Mouse (Mus musculus): ENCODE measurements at regions not wholly inside any gene's neighbourhood (a gene's known extent, or its start where the extent isn't known, plus 50 kb on each side); places are given as distances from the start of the nearest gene placed in this dataset.

- no peak overlapping the region for H3K27ac ChIP-seq (ENCODE audit: insufficient read depth, low read length)
- no peaks in the 10 kb centered on the region for H3K9me3 ChIP-seq (replicated peaks; ENCODE audit: control insufficient read depth, insufficient read depth, low read length, poor library complexity, severe bottlenecking)
- H3K36me3 ChIP-seq (ENCODE audit: control insufficient read depth, insufficient read depth, low read length, poor library complexity, severe bottlenecking) = no peaks in the 10 kb centered on the region
- H3K9ac ChIP-seq (ENCODE audit: low read depth, poor library complexity, severe bottlenecking) = no peak overlapping the region
- no peak overlapping the region for H3K4me3 ChIP-seq (ENCODE audit: low read depth, low read length)
- H3K27me3 ChIP-seq (ENCODE audit: control insufficient read depth, insufficient read depth, low read length, poor library complexity, severe bottlenecking) = no peaks in the 10 kb centered on the region
- no peaks in the 10 kb centered on the region for H3K4me1 ChIP-seq (ENCODE audit: control insufficient read depth, insufficient read depth, low read length)
- TF ChIP-seq EP300 (IDR thresholded peaks at IDR 0.05; ENCODE audit: insufficient read depth, low read depth, low read length) = no peak
- no peak for TF ChIP-seq CTCF (IDR thresholded peaks at IDR 0.05; ENCODE audit: low read depth, low read length)
- no peak for TF ChIP-seq POLR2A (IDR thresholded peaks at IDR 0.05; ENCODE audit: insufficient read depth, low read length)
Observed at GRCm38 (mm10) chr12:54460135-54460523, 196.2 kb downstream of the Sptssa start.

- TF ChIP-seq POLR2A (IDR thresholded peaks at IDR 0.05; ENCODE audit: insufficient read depth, low read length) (no peak), CTCF (IDR thresholded peaks at IDR 0.05; ENCODE audit: low read depth, low read length) (no peak), EP300 (IDR thresholded peaks at IDR 0.05; ENCODE audit: insufficient read depth, low read depth, low read length) (no peak)
- H3K9ac ChIP-seq (ENCODE audit: low read depth, poor library complexity, severe bottlenecking) = no peak overlapping the region
Observed at GRCm38 (mm10) chr12:54459462-54460134, 196.8 kb downstream of the Sptssa start.

GRCm38 (mm10) chr12:54456731-54457130, 199.6 kb downstream of the Sptssa start:
- Histone ChIP-seq H3K9me3 (replicated peaks; ENCODE audit: control insufficient read depth, insufficient read depth, low read length, poor library complexity, severe bottlenecking) (no peaks in the 10 kb centered on the region), H3K36me3 (ENCODE audit: control insufficient read depth, insufficient read depth, low read length, poor library complexity, severe bottlenecking) (no peaks in the 10 kb centered on the region), H3K4me1 (ENCODE audit: control insufficient read depth, insufficient read depth, low read length) (no peaks in the 10 kb centered on the region), H3K27ac (ENCODE audit: insufficient read depth, low read length) (no peak overlapping the region), H3K9ac (ENCODE audit: low read depth, poor library complexity, severe bottlenecking) (no peak overlapping the region), H3K4me3 (ENCODE audit: low read depth, low read length) (no peak overlapping the region), H3K27me3 (ENCODE audit: control insufficient read depth, insufficient read depth, low read length, poor library complexity, severe bottlenecking) (no peaks in the 10 kb centered on the region)
- TF ChIP-seq EP300 (IDR thresholded peaks at IDR 0.05; ENCODE audit: insufficient read depth, low read depth, low read length) (no peak), POLR2A (IDR thresholded peaks at IDR 0.05; ENCODE audit: insufficient read depth, low read length) (no peak), CTCF (IDR thresholded peaks at IDR 0.05; ENCODE audit: low read depth, low read length) (no peak)

More at GRCm38 (mm10) chr12:54459462-54460134, 196.8 kb downstream of the Sptssa start:
- Histone ChIP-seq H3K36me3 (ENCODE audit: control insufficient read depth, insufficient read depth, low read length, poor library complexity, severe bottlenecking) (no peaks in the 10 kb centered on the region), H3K4me3 (ENCODE audit: low read depth, low read length) (no peak overlapping the region), H3K4me1 (ENCODE audit: control insufficient read depth, insufficient read depth, low read length) (no peaks in the 10 kb centered on the region), H3K27me3 (ENCODE audit: control insufficient read depth, insufficient read depth, low read length, poor library complexity, severe bottlenecking) (no peaks in the 10 kb centered on the region), H3K27ac (ENCODE audit: insufficient read depth, low read length) (no peak overlapping the region), H3K9me3 (replicated peaks; ENCODE audit: control insufficient read depth, insufficient read depth, low read length, poor library complexity, severe bottlenecking) (no peaks in the 10 kb centered on the region)

GRCm38 (mm10) chr12:54454606-54455005, 201.8 kb downstream of the Sptssa start:
- Histone ChIP-seq H3K4me3 (ENCODE audit: low read depth, low read length) (no peak overlapping the region), H3K27me3 (ENCODE audit: control insufficient read depth, insufficient read depth, low read length, poor library complexity, severe bottlenecking) (no peaks in the 10 kb centered on the region), H3K9me3 (replicated peaks; ENCODE audit: control insufficient read depth, insufficient read depth, low read length, poor library complexity, severe bottlenecking) (no peaks in the 10 kb centered on the region), H3K36me3 (ENCODE audit: control insufficient read depth, insufficient read depth, low read length, poor library complexity, severe bottlenecking) (no peaks in the 10 kb centered on the region), H3K4me1 (ENCODE audit: control insufficient read depth, insufficient read depth, low read length) (no peaks in the 10 kb centered on the region), H3K27ac (ENCODE audit: insufficient read depth, low read length) (no peak overlapping the region), H3K9ac (ENCODE audit: low read depth, poor library complexity, severe bottlenecking) (no peak overlapping the region)
- TF ChIP-seq POLR2A (IDR thresholded peaks at IDR 0.05; ENCODE audit: insufficient read depth, low read length) = no peak

GRCm38 (mm10) chr12:54453343-54453742, 203.0 kb downstream of the Sptssa start:
- no peaks in the 10 kb centered on the region for H3K27me3 ChIP-seq (ENCODE audit: control insufficient read depth, insufficient read depth, low read length, poor library complexity, severe bottlenecking)
- no peak overlapping the region for H3K4me3 ChIP-seq (ENCODE audit: low read depth, low read length)
- no peak overlapping the region for H3K9ac ChIP-seq (ENCODE audit: low read depth, poor library complexity, severe bottlenecking)
- TF ChIP-seq EP300 (IDR thresholded peaks at IDR 0.05; ENCODE audit: insufficient read depth, low read depth, low read length) (no peak), POLR2A (IDR thresholded peaks at IDR 0.05; ENCODE audit: insufficient read depth, low read length) (no peak), CTCF (IDR thresholded peaks at IDR 0.05; ENCODE audit: low read depth, low read length) (no peak)
- H3K9me3 ChIP-seq (replicated peaks; ENCODE audit: control insufficient read depth, insufficient read depth, low read length, poor library complexity, severe bottlenecking) = no peaks in the 10 kb centered on the region
- H3K27ac ChIP-seq (ENCODE audit: insufficient read depth, low read length) = no peak overlapping the region
- H3K36me3 ChIP-seq (ENCODE audit: control insufficient read depth, insufficient read depth, low read length, poor library complexity, severe bottlenecking) = no peaks in the 10 kb centered on the region
- no peaks in the 10 kb centered on the region for H3K4me1 ChIP-seq (ENCODE audit: control insufficient read depth, insufficient read depth, low read length)

GRCm38 (mm10) chr12:54450369-54450768, 206.0 kb downstream of the Sptssa start:
- Histone ChIP-seq H3K27ac (ENCODE audit: insufficient read depth, low read length) (no peak overlapping the region), H3K4me3 (ENCODE audit: low read depth, low read length) (no peak overlapping the region), H3K9ac (ENCODE audit: low read depth, poor library complexity, severe bottlenecking) (no peak overlapping the region), H3K9me3 (replicated peaks; ENCODE audit: control insufficient read depth, insufficient read depth, low read length, poor library complexity, severe bottlenecking) (no peaks in the 10 kb centered on the region), H3K27me3 (ENCODE audit: control insufficient read depth, insufficient read depth, low read length, poor library complexity, severe bottlenecking) (no peaks in the 10 kb centered on the region; the same call in 1 of the 2 replicates), H3K4me1 (ENCODE audit: control insufficient read depth, insufficient read depth, low read length) (no peaks in the 10 kb centered on the region), H3K36me3 (ENCODE audit: control insufficient read depth, insufficient read depth, low read length, poor library complexity, severe bottlenecking) (no peaks in the 10 kb centered on the region)
- no peak for TF ChIP-seq CTCF (IDR thresholded peaks at IDR 0.05; ENCODE audit: low read depth, low read length)
- no peak for TF ChIP-seq EP300 (IDR thresholded peaks at IDR 0.05; ENCODE audit: insufficient read depth, low read depth, low read length)
- TF ChIP-seq POLR2A (IDR thresholded peaks at IDR 0.05; ENCODE audit: insufficient read depth, low read length) = no peak
